11 mouse cellular contexts compared by ENCODE assay signal in the genomic region with DNA sequence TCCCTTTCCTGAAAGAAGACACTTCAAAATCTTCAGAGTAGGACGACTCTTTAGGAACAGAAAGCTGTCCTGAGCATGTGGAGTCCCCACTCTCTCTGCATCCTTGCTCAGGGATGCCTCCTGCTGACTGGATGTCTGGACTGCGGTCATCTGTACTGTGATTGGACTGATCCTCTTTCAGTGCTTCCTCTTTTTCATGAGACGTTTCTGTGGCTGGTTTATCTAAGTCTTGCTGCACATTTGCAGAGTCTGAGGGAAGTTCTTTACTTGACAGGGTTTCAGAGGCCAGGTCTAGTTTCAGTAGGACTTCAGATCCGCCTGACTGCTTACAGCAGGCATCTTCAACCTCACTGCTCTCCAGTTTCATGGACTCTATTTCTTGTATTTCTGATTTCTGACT. TPM values are rescaled to one million over a fixed set of nuclear protein-coding genes. Genes with fewer than 3 reads are reported as not detected.
DNase-seq lines count a peak whose midpoint lies in the region; ATAC-seq lines count a peak whose summit lies in the region.
"Had no signal": no experiment of that assay in that cellular context is flagged by ENCODE, and none has a peak within 500 bp of the region (broad histone marks: within the 10 kb centered on the region; RNA-seq: fewer than 3 reads in every experiment).

No protein-coding gene starts in this region.

- H3K9me3 ChIP-seq in hindbrain, embryonic 11.5 days (ENCODE audit: control insufficient read depth, low read length), result no peaks in the 10 kb centered on the region
- H3K9me3 ChIP-seq in hindbrain, embryonic 13.5 days, result no peaks in the 10 kb centered on the region
- H3K9me3 ChIP-seq in kidney, embryonic 15.5 days (replicated peaks), result no peaks in the 10 kb centered on the region
- H3K9me3 ChIP-seq: embryonic facial prominence, embryonic 13.5 days; heart, embryonic 15.5 days; midbrain, embryonic 13.5 days had no signal

- WGBS in hindbrain, embryonic 11.5 days, result 76% methylated on average over 4 of the region's 4 CpGs
- WGBS in hindbrain, embryonic 13.5 days, result 74% methylated on average over 4 of the region's 4 CpGs
- WGBS in kidney, embryonic 15.5 days, result 57% methylated on average over 4 of the region's 4 CpGs

- H3K4me2 ChIP-seq in hindbrain, embryonic 11.5 days (replicated peaks; ENCODE audit: low read depth, low read length), result no peak overlapping the region
- no peak overlapping the region for H3K4me2 ChIP-seq in hindbrain, embryonic 13.5 days
- H3K4me2 ChIP-seq in kidney, embryonic 15.5 days, result no peak overlapping the region
- H3K4me2 ChIP-seq: embryonic facial prominence, embryonic 13.5 days; heart, embryonic 15.5 days; midbrain, embryonic 13.5 days had no signal

- DNase-seq in hindbrain, embryonic 11.5 days (ENCODE audit: low spot score), result peak; percentile 4
- DNase-seq in thymus, postnatal 14 days, result peak; percentile 7
- DNase-seq in thymus, postnatal 10 days (ENCODE audit: low spot score in 2 of 2), result no peak
- peak; percentile 29 for DNase-seq in thymus, postnatal 4 days
- DNase-seq in frontal cortex, postnatal 10 days (ENCODE audit: low spot score in 2 of 2), result no peak

- H3K4me3 ChIP-seq in hindbrain, embryonic 11.5 days (ENCODE audit: low read depth, low read length), result no peak overlapping the region
- H3K4me3 ChIP-seq in hindbrain, embryonic 13.5 days, result no peak overlapping the region
- no peak overlapping the region for H3K4me3 ChIP-seq in kidney, embryonic 15.5 days (replicated peaks)
- H3K4me3 ChIP-seq: embryonic facial prominence, embryonic 13.5 days; heart, embryonic 15.5 days; midbrain, embryonic 13.5 days had no signal

- H3K4me1 ChIP-seq in hindbrain, embryonic 11.5 days (replicated peaks; ENCODE audit: control insufficient read depth, insufficient read depth, low read length), result no peaks in the 10 kb centered on the region
- no peaks in the 10 kb centered on the region for H3K4me1 ChIP-seq in hindbrain, embryonic 13.5 days (replicated peaks)
- no peaks in the 10 kb centered on the region for H3K4me1 ChIP-seq in kidney, embryonic 15.5 days
- H3K4me1 ChIP-seq: embryonic facial prominence, embryonic 13.5 days; heart, embryonic 15.5 days; midbrain, embryonic 13.5 days had no signal

- no peaks in the 10 kb centered on the region for H3K27me3 ChIP-seq in hindbrain, embryonic 11.5 days (ENCODE audit: control insufficient read depth, insufficient read depth, low read length)
- H3K27me3 ChIP-seq in hindbrain, embryonic 13.5 days, result no peaks in the 10 kb centered on the region
- H3K27me3 ChIP-seq in kidney, embryonic 15.5 days, result no peaks in the 10 kb centered on the region
- H3K27me3 ChIP-seq: embryonic facial prominence, embryonic 13.5 days; heart, embryonic 15.5 days; midbrain, embryonic 13.5 days had no signal

- H3K27ac ChIP-seq in hindbrain, embryonic 11.5 days (ENCODE audit: low read depth, low read length), result no peak overlapping the region
- no peak overlapping the region for H3K27ac ChIP-seq in hindbrain, embryonic 13.5 days
- no peak overlapping the region for H3K27ac ChIP-seq in kidney, embryonic 15.5 days
- H3K27ac ChIP-seq: embryonic facial prominence, embryonic 13.5 days; heart, embryonic 15.5 days; midbrain, embryonic 13.5 days had no signal

- H3K9ac ChIP-seq in hindbrain, embryonic 11.5 days (ENCODE audit: low read depth, low read length), result no peak overlapping the region
- H3K9ac ChIP-seq in hindbrain, embryonic 13.5 days, result no peak overlapping the region
- no peak overlapping the region for H3K9ac ChIP-seq in kidney, embryonic 15.5 days
- H3K9ac ChIP-seq: embryonic facial prominence, embryonic 13.5 days; heart, embryonic 15.5 days; midbrain, embryonic 13.5 days had no signal

- H3K36me3 ChIP-seq in hindbrain, embryonic 11.5 days (ENCODE audit: control insufficient read depth, insufficient read depth, low read length), result no peaks in the 10 kb centered on the region; the same call in 1 of the 2 replicates
- H3K36me3 ChIP-seq in hindbrain, embryonic 13.5 days, result peaks cover 79% of the 10 kb centered on the region
- H3K36me3 ChIP-seq in kidney, embryonic 15.5 days, result peaks cover 85% of the 10 kb centered on the region

- ATAC-seq in hindbrain, embryonic 11.5 days (ENCODE audit: low FRiP score), result no peak
- no peak for ATAC-seq in hindbrain, embryonic 13.5 days (ENCODE audit: low FRiP score)
- peak; percentile 97 for ATAC-seq in granulocyte monocyte progenitor cell, adult 5-6 weeks (replicated peaks; ENCODE audit: poor library complexity, severe bottlenecking)
- no peak for ATAC-seq in kidney, embryonic 15.5 days (replicated peaks; ENCODE audit: low FRiP score)
- ATAC-seq: midbrain, embryonic 13.5 days had no signal

RNA-seq across cellular contexts. Expression of a gene that starts 50.3 kb away (rescaled TPM):
- 9.8 and 12.5 TPM in 2 replicates for polyA plus RNA-seq in hindbrain, embryonic 11.5 days (2014; fragmentation: Nextera tagmentation; extraction: Ambion mirVana)
- polyA plus RNA-seq in hindbrain, embryonic 13.5 days (2015; fragmentation: Nextera tagmentation; extraction: Ambion mirVana), result 25.3 and 27.5 TPM in 2 replicates
- 15.0 and 20.9 TPM in 2 replicates for total RNA-seq in granulocyte monocyte progenitor cell, adult 5-6 weeks (2014; fragmentation: Nextera tagmentation)
- 22.4 and 23.3 TPM in 2 replicates for total RNA-seq in granulocyte monocyte progenitor cell, adult 5-6 weeks (2017)
- polyA plus RNA-seq in kidney, embryonic 15.5 days (2015; fragmentation: Nextera tagmentation; extraction: Ambion mirVana), result 28.2 and 29.4 TPM in 2 replicates

Comparison
In these comparisons a context has a peak if more than half of its experiments do, and no peak if none do; other contexts are left out.
1. DNase-seq: peak in hindbrain, embryonic 11.5 days (single experiment), thymus, postnatal 14 days (single experiment) and thymus, postnatal 4 days (single experiment); none in thymus, postnatal 10 days (0 of 2) and frontal cortex, postnatal 10 days (0 of 2).